Mouse (Mus musculus): ENCODE results near the gene Lsp1.

The Lsp1 gene

DNA sequence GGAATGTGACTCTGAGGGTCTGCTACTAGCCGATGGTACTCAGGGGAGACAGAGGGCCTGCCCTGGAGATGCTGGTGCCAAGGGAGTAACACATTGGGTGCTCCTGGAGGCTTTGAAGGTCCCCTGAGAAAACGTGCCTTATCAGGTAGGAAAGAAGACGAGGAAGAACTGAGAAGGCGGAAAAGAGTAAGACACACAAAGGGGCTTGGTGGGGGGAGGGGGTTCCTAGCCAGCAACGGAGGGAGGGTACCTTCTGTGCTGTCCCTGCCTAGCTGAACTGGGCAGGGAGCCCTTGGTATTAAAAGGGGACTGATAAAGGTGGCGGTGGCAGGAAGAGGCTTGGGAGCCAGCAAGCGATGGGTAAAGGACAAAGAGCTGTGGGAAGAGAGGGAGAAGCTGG lies 15.0 kb downstream of the Lsp1 start:
- no peak for DNase-seq (ENCODE audit: extremely low read depth, low read depth, low spot score)

DNA sequence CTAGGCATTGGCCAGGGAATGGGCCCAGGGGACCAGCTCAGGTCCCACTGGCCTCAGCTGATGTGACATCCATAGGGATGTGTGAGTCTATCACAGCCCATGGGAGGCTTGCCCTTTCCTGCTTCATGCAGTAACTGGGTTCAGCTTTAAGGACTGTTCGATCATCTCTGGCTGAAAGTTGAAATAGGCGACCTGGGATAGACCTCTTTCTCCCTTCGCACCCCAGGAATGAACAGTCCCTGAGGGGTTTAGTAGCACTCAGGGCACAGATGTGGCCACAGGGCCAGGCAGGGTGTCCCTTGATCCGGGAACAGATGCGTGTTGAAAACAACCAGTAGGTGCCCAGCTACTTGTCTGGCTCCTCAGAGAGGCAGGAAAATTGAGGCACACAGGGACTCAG lies 15.7 kb downstream of the Lsp1 start:
- DNase-seq (ENCODE audit: extremely low read depth, low read depth, low spot score) = no peak

DNA sequence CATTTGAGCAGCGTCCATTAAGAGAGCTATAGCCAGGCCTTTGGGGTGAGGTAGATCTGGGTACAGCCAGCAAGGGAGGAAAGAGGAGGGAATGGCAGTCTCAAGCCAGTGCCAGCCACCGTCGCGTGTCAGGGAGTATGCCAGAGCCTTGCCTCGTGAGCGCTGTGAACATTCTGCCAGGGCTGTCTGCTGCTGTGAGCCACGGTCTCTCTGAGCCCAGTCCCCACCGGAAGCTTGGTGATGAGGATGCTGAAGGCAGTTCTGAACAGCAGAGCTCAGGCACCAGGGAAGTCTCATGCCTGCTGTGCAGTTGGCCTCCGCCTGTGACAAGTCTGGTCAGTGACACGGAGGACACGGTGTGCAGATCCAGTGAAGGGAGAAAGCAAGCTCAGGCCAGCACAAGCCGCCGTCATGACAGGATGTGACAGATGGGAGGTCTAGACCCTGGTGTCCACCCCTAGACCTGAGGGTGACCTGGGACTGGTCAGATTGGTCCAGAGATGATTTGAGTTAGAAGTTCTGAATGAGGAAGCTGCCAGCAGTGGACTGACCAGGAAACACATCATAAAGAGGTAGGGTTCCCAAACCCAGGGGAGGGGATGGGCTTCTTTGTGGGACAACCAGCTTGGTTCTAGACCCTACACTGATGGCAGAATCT lies 16.3 kb downstream of the Lsp1 start:
- DNase-seq (ENCODE audit: extremely low read depth, low read depth, low spot score) = no peak

DNA sequence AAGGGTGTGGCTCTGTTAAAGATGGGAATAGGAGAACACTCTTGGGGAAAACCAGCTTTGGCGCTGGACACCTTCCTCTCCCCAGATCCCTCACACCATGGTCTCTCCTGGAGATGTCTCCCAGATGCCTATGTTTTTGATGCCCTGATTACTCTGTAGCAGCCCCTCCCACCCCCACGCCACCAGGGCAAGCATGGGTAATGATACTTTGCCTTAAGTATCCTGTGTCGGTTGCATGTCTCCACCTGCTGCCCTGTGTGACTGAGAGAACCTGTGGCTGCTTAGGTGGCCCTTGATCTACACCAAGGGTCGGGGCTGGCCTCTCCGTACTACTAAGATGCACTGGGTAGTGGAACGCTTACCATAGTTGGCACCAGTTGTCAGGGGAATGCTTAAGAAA lies 17.4 kb downstream of the Lsp1 start:
- no peak for DNase-seq (ENCODE audit: extremely low read depth, low read depth, low spot score)

DNA sequence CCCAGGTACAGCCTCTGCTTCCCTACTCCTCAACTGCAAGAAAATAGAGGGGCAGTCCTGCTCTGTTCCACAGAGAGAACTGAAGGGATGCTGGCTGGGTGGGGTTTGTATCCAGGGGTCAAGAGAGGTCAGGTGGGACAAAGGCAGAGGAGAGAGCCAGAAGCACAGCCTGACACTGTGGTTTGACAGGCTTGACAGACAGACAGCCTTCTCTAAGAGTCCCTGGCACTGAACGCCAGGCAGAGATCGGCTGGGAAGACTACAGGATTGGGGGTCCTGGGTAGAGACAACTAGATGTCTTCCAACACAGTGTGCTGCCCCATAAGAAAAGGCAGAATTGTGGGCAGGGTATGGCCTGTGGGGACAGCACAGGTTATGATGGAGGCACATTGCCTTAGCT lies 18.0 kb downstream of the Lsp1 start:
- no peak for DNase-seq (ENCODE audit: extremely low read depth, low read depth, low spot score)

DNA sequence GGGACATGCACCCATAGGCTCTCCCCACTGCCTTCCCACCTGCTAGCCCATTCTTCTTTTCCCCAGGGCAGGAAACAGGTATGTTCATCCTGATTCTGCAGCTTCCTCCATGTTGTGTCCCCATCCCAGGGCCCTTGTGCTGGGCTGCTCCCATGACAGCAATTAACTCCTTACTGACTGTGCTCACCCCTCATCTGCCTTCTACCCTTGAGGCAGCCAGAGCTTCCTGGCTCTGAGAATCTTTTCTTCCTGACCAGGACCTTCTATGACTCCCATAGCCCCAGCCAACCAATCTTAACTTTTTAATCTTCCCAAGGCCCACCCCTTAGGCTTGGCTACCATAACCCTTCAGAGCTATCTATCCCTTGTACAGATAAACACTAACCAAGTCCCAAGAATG lies 18.7 kb downstream of the Lsp1 start:
- no peak for DNase-seq (ENCODE audit: extremely low read depth, low read depth, low spot score)

DNA sequence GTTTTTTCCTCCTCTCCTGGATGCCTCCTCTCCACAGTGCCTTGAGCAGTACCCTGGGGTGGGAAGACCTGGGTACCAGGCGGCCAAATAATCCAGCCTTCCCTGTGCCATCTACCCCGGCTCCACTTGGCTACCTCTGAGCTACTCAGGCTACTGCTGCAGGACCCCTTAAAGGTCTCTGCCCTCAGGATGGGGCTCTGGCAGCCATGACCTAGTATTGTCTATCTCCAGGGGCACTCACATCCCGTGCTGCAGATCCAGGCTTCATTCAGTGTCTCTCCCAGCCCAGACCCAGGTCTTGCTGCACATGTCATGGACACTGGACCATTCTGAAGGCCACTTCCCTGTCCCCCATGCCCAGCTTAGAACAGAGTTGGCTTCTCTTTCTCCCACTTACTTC lies 19.3 kb downstream of the Lsp1 start:
- DNase-seq (ENCODE audit: extremely low read depth, low read depth, low spot score) = no peak

DNA sequence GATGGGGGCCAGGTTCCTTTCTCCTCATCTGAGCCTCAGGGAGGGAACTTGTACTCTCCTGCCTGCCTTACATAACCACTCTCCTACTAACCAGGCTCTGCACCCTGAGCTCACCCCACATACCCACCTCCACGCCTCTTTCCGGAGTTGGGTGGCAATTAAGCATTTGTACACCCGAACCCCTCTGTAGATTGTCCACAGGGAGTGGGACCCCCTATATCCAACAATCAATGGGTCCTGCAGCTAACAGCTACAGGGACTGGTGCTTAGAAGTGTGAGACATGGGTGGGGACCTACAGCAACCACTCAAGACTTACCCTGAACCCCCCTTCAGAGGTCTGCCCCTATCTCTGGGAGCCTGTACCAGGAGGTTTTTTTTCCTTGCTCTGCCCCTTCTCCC lies 20.1 kb downstream of the Lsp1 start:
- DNase-seq (ENCODE audit: extremely low read depth, low read depth, low spot score) = no peak

DNA sequence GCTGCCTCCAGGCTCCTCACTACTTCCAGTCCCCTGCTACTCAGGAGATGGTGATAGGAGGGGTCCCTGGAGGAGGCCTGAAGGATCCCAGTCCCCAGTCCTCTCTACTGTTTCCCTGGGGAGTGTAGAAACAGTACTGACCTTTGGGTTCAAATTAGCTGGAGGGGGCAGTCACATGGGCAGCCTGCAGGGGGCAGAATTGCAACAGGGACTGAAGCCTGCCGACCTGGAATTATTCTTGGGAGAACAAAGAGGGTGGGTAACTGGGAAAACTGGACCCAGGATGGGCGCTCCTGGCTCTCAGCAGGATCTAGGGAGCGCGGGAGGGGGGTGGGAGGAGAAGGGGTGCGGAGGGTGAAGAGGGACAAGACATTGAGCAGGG lies 20.6 kb downstream of the Lsp1 start:
- DNase-seq (ENCODE audit: extremely low read depth, low read depth, low spot score) = no peak

DNA sequence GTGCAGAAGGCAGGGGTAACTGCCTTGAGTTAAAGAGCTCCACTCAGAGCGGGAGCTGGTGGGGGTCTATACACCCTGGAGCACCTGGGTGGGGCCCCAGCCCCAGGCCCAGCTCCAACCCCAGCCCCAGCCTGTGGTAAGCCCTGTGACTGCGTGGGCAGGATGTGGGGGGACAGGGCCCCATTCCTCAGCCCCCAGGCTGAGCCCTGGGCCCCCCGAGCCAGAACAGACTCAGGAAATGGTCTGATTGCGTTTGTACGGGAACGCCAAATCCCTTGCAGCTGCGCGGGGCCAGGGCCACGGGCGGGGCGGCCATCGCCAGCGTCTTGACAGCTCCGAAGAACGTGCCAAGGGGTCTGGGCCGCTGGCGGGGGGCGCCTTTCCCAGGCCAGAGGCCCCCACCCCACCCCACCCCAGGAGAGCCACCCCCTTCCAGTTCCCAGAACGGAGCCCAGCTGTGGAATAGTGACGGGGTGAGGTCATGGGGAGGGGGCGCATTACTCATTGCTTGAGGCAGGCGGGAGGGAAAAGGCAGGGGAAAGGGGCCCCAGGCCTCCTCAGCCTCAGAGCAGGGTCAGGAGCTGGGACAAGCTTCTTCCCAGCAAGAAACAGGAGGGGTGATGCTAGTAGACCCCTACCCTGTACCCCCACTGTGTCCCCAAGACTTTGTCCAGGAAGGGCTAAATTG lies 21.1 kb downstream of the Lsp1 start:
- no peak for DNase-seq (ENCODE audit: extremely low read depth, low read depth, low spot score)

DNA sequence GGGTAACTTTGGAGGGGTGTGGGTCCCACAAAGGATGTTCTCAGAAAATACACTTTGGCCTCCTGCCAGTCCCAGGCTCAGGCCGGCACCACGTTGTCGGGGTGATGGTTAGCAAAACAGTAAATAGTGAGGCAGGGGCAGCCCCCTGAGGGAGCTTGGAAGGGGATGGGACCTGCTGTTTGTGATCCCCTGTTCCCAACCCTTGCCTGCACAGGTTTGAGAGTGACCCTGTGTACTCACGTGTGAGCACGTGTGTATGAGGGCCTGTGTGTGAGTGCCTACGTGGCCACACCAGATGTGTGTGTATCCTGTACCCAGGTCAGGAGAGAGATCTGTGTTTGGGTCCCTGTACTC lies 21.6 kb downstream of the Lsp1 start:
- no peak for DNase-seq (ENCODE audit: extremely low read depth, low read depth, low spot score)

DNA sequence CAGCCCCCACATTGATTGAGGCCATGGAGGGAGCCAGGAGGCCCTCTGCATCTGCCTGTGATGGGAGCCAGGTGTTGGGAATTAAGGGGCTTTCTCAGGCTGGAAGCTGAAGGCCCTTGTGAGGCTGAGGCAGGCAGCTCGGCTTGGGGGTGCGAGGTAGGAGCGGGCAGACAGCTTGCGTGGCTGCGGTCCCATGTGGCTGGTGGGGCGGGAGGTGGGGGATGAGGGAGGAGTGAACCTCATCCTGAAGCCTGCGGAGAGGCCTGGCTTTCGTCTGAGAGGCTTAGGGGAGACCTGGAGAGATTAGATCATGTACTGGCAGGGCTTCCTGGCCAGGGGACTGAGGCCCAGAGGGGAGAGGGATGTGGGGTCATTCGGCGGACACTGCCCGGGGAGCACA lies 22.5 kb downstream of the Lsp1 start:
- no peak for DNase-seq (ENCODE audit: extremely low read depth, low read depth, low spot score)

DNA sequence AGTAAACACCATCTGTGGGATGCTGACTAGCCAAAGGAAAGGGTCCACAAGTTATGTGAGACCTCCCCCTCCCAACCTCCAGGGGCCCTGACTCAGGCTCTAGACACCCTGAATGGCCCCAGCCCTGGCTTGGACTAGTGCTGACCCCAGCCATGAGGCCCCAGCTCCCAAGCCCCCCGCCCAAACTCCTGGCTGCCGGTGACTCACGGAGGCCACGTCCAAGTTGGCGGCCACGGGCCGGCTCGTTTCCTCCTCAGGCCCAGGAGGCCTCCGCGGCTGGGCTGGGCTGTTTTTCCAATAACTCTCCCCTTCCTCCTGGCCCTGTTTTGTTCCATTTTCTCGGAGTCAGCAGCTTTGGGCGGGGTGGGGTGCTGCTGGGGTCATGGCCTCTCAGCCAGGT lies 24.2 kb downstream of the Lsp1 start:
- DNase-seq (ENCODE audit: extremely low read depth, low read depth, low spot score) = no peak

DNA sequence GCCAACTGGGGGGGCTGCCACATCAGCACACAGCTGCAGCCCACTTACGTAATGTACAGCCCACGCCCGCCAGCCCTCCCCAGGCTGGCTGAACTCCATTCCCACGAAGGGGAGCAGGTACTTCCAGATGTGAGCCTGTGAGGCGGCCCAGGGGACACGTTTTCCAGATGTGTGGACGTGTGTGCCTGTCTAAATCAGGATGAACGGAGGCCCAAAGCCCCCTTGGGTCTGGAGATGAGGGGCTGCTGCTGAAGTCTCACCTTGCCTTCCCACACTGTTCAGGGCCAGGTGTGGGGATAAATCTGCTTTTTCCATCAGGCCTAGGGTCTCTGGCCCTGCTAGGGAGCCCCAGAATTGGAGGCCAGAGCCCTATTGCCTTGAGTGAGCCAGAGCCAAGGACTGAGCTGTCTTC lies 26.1 kb downstream of the Lsp1 start:
- no peak for DNase-seq (ENCODE audit: extremely low read depth, low read depth, low spot score)

DNA sequence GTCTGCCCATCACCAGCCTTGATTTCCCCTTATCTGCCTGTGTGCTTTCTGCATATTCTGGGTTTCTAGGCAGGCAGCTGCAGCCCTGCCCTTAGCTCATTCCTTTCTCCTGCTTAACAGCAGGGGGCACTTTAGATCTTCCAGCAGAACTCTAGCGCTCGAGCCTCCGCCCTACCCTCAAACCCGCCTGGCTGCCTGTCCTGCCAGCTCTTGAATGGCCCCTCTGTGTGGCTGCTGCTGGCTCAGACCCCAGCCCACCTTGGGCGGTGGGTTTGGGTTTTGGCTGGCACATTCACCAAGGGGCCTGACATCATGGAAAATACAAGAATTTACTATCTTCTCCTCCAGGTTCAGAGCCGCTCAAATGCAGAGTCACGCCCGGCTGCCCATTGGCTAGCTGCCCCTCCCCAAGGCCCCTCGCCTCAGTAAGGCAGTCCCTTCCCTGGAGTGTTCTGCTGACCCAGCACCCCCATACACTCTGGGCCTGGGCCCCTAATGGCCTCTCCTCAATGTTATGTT lies 26.8 kb downstream of the Lsp1 start:
- no peak for DNase-seq (ENCODE audit: extremely low read depth, low read depth, low spot score)

DNA sequence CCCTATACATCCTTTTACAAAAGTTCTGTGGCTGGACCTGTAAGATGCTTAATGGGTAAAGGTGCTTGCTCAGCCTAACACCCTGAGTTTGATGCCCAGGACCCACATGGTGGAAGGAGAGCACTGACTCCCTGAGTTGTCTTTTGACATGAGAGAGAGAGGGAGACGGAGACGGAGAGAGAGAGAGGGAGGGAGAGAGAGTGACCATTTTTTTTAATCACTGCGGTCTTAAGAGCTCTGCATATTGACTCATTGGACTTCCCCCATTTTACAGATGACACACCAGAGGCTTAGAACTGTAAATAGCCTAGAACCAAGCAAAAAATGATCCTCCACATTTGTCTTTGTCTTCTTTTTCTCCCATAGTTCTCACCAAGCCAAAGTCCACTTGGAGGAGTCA lies 27.4 kb downstream of the Lsp1 start:
- DNase-seq (ENCODE audit: extremely low read depth, low read depth, low spot score) = no peak

DNA sequence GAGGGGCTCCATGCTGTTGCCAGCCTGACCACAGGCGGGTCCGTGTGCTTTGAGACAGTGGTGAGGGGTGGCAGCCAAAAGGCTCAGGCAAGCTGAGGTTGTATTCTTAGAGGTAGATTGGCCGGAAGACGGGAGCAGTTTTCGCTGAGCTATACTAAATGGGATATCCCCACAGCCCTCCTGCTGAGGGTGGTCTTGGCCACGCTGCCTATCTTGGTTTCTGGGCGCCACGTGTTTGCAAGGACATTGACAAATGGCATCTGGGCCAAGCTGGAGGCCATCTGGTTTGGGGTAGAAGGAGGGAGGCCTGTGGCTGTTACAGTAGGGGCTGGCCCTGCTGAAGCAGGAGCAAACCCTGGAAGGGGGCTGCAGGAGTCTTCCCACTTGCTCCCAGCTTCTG lies 32.9 kb downstream of the Lsp1 start:
- no peak for DNase-seq (ENCODE audit: extremely low read depth, low read depth, low spot score)

DNA sequence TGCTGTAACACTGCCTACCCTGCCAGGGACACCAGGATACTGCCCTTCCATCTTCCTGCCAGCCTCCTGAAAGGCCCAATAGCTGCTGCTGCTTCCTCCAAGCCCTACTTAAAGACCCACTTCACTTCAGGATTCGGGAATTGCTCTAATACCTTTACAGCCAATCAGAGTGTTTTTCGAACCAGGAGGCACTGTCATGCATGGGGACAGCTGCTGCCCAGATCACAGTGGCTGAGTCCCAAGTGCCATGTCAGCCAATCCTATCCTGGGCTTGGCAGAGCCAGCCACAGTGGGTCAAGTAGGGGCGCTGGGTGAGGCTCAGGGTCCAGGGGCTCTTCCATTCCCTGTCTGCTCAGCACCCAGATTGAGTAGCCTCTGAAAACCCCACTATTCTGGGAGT lies 35.5 kb downstream of the Lsp1 start:
- no peak for DNase-seq (ENCODE audit: extremely low read depth, low read depth, low spot score)

DNA sequence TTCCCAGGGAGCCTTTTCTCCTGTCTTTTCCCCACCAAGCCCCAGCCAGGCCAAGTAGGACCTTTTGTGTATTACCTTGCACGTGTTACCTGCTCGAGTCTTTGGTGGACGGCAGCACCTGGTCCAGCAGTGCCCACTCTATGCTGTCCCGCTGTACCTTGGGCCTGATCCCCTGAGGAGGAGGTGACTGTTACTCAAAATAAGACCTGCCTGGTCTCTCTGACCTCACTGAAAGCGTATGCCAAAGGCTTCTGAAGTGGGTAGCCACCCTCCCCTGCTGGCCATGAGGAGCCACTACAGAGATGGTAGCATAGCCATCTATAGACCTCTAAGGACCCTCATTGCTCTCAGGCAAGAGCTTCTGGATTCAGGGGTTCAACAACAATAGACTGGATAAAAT lies 36.2 kb downstream of the Lsp1 start:
- no peak for DNase-seq (ENCODE audit: extremely low read depth, low read depth, low spot score)

DNA sequence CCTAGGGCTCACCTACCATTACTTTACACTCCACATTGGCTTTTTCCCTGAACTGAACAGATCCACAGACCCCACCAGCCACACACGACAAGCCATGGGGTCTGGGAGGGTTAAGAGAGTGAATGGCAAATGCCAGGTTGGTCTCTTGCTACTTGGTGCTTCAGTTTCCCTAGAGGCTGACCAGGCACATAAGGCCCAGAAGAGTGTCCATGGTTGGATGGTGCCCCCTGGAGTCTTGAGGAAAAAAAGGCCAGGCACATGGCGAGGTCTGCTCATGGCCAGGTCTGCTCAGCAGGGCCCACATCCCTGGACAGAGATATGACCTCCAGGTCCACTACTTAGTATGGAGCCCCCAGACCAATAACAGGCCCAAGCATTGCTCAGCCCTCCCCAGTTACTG lies 37.2 kb downstream of the Lsp1 start:
- no peak for DNase-seq (ENCODE audit: extremely low read depth, low read depth, low spot score)

DNA sequence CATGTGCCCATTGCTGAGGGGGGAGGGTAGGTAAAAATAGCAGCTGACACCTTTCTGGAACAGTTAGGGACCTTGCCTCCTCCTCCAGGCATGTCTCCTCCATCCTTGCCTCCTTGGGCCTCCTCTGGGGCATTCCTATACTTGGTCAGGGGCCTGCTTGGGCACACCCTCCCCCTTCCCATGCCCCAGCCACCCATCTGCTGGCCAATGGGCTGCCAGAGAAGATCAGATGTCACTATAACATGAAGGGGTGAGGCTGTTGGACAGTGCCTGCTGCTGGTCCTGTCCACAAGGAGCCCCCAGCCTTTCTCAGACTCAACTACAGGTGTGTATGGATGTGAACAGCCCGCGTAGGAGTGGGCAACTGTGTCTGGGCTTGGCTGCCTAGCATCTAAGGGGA lies 38.0 kb downstream of the Lsp1 start, which contains the start of gene Tnnt3:
Tnnt3 (plus strand) TSS at position 262 of the 400 bp plus-strand sequence.
- no peak for DNase-seq (ENCODE audit: extremely low read depth, low read depth, low spot score)

DNA sequence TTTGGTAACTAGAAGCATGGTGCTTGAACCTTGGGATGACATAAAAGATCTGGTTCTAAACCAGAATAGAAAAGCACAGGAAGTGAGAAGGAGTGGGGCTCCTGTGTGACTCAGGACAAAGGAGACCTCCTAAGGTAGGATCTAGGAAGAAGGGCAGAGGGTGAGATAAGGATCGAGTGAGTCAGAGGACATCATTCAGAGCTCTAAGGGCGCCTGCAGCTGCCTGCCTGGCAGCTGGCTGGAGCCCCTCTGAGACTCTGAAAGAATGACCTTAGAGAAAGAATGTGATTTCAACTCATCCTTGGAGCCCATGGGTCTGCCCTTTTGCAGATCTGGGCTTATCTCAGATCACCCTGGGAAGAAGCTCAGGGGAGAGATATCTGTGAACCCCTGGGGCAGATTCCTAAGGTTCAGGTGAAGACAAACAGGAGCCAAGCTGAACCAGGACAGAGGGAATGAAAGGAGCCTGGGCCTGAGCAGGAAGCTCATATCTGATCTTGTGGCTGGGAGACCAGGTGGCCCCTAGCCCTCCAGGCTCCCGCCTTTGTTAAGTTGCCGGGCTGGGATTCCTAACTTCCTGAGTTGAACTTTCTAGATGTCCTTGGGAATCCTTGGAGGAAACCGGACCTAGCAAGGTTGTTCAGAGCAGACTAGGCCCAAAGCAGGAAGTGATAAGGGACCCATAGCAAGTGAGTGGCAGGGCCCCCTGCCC lies 38.6 kb downstream of the Lsp1 start:
- no peak for DNase-seq (ENCODE audit: extremely low read depth, low read depth, low spot score)
